Mouse (Mus musculus) left cerebral cortex, postnatal 25 days (tissue): ENCODE results near the gene Manba. TPM values are rescaled to one million over a fixed set of nuclear protein-coding genes. Genes with fewer than 3 reads are reported as not detected.
"Not testable (repeated sequence)": the region's sequence is repeated elsewhere in the genome, so short reads cannot be mapped to it uniquely, and the experiment has no call there.

Source experiments
- DNase-seq, 2 experiments: peaks; one replicate each; pipeline ENCODE4 v3.0.0; 2022; ENCODE audit warnings: low spot score in 2 of 2, mixed read lengths in 1 of 2
- intact Hi-C: fragments of 180-260 bp; cut with DNase I; formaldehyde crosslinking; loops from one replicate; pipeline ENCODE4 v1.15.1; 2025
- total RNA-seq, 2 experiments: library from RNA; stranded (reverse); gene quantifications; 2 replicates each; pipeline ENCODE4 v1.2.3; 2021

Gene Manba
- total RNA-seq, 2 experiments from 2014 or later = 7.2 to 7.9 TPM

DNA sequence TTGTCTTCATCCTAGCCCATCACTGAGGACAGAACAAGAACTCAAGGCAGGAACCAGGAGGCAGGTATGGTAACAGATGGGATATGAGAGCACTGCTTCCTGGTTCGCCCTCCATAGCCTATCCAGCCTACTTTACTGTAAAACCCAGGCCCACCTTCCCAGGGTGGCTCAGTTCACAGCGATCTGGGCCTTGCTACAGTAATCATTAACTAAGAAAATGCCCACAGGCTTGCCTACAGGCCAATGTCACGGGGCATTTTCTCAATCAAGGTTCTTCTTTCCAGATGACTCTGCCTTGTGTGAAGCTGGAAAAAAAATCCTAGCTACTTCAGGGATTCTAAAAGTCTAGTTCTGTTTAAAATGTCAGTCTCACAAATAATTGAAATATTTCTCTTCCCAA is 3.8 kb upstream of the Manba start:
- intact Hi-C loops = no loop called here
- DNase-seq = no peak

DNA sequence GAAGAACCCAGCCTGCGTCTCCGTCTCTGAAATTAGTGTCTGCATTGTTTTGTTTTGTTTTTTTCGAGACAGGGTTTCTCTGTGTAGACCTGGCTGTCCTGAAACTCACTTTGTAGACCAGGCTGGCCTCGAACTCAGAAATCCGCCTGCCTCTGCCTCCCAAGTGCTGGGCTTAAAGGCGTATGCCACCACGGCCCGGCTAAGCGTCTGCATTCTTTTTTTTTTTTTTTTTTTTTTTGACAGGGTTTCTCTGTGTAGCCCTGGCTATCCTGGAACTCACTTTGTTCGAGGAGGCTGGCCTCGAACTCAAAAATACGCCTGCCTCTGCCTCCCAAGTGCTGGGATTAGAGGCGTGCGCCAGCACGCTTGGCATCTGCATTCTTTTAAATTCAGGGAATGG is 761 bp upstream of the Manba start:
- not testable (repeated sequence) for DNase-seq
- intact Hi-C loops = loop anchor here (5.0 kb wide), 1 partner anchor 38 kb away; no protein-coding TSS in a partner anchor

DNA sequence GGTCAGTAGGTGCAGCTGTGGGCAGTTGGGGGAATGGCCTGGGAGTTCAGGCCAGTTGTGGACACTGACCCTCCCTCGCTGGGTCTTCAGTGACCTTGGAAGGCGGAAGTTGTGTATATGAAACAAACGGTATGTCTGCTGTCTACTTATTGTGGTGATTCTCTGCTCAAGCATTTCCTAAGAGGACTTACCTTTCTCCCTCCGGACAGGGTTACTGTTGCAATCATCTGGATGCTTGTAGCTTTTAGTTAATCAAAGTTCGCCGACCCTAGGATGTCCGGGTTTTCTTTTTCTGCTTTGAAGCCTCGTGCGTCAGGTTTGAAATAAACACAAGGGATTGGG is 460 bp downstream of the Manba start:
- no peak for DNase-seq
- intact Hi-C loops = loop anchor here (5.0 kb wide), 1 partner anchor 36 kb away; no protein-coding TSS in a partner anchor

DNA sequence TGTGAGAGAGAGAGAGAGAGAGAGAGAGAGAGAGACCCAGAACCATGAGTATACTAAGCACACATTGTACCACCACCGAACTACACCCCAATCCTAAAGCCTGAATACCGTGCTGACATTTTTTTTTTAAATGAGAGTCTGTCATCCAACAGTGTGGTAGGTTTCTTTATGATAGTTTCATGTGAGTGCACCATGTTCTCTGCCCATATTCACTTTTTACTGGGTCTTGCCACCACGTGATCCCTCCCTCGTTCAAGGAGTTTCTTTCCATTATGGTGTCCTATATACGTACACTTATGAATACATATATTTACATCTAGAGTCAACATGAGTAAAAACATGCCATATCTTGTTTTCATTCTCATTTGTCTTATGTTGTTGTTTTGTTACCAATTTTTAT is 940 bp downstream of the Manba start:
- DNase-seq = no peak
- intact Hi-C loops = loop anchor here (5.0 kb wide), 1 partner anchor 36 kb away; no protein-coding TSS in a partner anchor

DNA sequence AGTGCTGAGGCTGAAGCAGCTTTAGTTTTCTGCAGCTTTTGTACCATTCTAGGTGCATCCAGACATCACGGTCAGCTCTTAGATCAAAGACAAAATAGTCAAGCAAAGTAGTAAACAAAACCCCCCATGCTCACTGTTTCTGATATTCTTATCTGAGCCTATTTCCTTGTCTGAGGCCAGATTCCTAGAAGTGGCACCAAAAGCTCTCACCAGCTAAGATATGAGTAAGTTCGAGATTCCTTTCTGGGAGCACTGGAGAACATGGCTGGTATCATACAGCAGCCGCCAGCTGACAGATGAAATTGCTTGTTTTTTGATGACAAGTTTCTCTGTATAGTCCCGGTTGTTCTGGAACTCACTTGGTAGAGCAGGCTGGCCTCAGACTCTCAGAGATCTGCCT is 2.4 kb downstream of the Manba start:
- DNase-seq = no peak
- intact Hi-C loops = loop anchor here (5.0 kb wide), 1 partner anchor 34 kb away; no protein-coding TSS in a partner anchor

DNA sequence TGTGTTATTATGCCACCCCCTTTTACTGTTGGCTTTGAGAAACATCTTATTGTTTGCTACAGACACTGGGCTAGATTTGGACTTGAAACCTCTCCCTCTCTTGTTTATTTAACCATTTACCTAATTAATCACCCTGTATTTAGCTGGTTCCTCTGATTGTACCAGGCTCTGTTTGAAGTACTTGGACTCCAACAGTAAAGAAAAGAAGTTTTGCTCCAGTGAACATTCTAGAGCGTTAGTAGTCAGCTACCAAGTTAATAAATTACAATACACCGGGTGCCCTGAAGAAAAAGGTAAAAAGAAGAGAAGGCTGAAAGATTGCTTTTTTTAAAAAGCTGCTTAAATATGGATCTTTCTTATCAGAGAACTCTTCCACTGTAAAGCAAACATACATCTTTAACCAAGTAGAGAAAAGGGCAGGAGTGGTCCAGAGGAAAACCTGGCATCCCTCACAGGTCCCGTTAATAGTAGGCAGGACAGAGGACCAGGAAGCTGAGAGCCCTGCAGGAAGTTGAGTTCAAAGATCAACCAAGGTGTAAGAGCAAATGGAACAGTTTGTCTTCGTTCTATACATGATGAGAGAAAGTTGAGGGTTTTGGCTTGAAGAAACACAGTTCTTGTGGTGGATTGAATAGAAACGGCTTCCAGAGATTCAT is 4.6 kb downstream of the Manba start:
- DNase-seq = no peak
- intact Hi-C loops = loop anchor here (5.0 kb wide), 1 partner anchor 32 kb away; no protein-coding TSS in a partner anchor

DNA sequence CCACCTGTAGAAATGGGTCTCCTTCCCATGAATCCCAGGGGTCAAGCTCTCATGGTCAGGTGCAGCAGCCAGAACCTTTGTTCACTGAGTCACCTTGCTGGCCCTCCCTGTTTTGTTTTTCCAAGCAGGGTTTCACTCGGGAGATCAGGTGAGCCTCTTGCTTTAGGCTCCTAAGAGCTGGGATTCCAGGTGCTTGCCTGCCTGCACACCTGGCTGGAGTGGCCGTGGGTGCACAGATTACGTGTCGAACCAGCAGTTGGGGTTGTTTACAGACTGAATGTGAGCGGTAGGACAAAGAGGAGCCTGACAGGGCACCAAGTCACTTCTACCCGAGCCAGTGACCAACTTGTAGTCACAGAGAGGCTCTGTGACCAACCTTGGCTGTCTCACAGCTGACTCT is 5.7 kb downstream of the Manba start:
- intact Hi-C loops = no loop called here
- no peak for DNase-seq

DNA sequence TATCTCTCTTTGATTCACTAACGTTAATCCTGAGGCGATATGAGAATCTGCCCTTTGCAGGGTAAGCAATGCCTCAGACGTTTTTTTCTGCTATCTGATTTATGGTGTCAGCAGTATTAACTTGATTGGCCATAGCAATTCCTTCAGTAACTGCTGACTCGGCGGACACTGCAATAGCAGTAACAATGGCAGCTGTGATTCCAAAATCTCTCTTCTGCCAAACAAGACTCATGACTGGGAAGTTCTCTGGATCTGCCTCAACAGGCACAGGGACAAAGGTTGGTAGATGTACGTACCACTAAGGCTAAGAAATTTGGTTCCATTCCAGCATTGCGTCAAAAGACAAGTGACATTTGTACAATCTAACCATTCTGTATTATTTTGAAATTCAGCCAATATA is 7.9 kb downstream of the Manba start:
- not testable (repeated sequence) for DNase-seq

DNA sequence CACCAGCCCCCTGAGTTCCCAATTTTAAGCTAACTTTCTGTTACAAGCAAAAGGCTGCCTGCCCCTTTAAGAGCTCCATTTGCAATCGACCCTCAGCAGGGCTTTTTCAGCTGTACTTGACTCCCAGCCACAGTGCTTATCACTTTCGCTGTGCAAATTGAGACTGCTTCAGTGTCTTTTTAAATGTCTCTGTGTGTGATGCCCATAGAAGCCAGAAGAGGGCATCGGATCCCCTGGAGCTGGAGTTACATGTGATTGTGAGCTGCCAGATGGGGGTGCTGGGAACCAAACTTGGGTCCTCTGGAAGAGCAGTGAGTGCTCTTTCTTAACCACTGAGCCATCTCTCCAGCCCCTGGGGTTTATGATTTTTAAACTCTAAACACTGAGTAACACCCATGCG is 12.5 kb downstream of the Manba start:
- intact Hi-C loops, DNase-seq: not testable (repeated sequence)

More for the DNA sequence above, 7.9 kb downstream of the Manba start:
- intact Hi-C loops = not testable (repeated sequence)

DNA sequence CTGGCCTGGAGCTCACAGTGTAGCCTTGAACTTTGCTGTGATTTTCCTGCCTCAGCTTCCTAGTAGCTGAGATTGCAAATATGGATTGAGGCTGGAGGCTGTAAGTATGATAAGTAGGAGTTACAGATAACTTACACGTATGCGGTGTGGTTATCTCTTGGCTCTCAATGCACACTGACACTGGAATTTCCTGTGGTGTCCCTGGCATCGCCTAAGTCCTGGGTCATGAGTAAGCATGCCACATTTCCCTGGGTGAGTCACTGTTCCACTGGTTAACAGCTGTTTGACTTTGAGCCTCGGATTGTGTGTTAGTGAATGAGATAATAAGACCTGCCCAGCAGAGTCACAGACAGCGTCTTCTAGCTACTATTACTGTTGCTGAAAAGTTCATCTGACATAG is 13.5 kb downstream of the Manba start:
- no peak for DNase-seq
- intact Hi-C loops = no loop called here

DNA sequence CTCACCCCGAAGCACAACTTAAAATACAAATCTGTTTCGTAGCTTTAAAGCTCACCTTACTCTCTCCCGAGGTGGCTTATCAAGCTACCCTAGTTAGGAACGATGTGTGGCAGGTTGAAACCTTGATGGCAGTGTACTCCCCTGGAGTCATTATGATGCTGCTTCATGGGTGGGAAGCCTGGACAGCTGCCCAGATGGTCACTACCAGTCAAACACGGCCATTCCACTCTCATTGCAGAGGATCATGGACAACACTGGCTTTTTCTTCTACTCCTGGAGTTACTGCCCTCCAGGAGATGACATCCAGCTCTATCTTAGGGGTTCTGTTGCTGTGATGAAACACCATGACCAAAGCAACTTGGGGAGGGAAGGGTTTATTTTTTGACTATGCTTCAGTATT is 17.7 kb downstream of the Manba start:
- no peak for DNase-seq
- intact Hi-C loops = no loop called here

DNA sequence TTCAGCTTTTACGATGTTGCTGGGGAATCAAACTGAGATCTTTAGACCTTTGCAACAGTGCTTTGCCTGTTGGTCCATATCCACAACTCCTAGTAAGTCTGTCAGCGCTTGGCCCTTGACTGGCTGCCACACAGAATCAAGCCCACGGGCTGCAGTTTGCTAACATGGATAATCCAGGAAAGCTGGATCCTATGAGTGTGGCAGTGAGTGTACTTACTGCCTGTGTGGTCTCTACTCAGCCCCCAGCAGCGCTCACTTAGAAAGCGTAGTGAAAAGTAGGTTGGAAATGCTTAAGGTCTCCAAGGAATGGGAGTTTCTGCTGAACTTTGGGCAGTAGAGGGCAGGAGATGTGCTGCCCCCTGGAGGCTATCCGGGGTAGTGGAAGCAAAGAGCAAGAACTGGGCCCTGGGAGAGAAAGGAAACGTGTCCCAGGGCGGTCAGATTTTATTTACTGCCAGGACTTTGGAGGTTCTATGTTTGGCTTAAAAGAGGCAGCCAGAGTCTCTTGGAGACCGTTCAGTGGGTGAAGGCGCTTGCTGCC is 20.0 kb downstream of the Manba start:
- intact Hi-C loops = loop anchor here (5.0 kb wide), 1 partner anchor 103 kb away; no protein-coding TSS in a partner anchor
- peak; percentile 17 to 28 for DNase-seq

DNA sequence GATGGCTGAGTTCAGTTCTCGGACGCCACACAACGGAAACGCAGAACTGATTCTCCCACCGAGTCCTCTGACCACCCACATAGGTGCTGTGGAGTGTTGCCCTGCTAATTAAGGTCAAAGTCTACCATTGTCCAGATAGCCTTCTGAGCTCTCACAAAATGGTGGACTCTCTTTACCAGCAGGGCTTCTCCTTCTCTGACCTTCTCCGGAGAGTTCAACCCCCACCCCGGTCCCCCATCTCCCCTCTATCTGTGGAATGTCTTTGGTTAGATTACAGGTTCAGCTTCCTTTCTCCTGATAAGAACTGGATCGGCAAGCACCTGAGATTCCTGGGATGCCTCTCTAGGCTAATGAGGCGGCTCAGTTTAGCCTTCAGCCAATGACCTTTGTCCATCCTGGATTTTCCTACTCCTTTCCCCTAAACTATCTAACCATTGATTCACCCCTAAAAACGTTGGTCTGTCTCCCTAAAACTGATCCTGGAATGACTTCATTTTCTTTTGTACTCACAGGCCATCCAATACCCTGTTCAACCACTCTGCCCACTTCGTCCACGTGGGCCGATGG is 20.6 kb downstream of the Manba start:
- no peak for DNase-seq
- intact Hi-C loops = loop anchor here (5.0 kb wide), 1 partner anchor 104 kb away; no protein-coding TSS in a partner anchor

DNA sequence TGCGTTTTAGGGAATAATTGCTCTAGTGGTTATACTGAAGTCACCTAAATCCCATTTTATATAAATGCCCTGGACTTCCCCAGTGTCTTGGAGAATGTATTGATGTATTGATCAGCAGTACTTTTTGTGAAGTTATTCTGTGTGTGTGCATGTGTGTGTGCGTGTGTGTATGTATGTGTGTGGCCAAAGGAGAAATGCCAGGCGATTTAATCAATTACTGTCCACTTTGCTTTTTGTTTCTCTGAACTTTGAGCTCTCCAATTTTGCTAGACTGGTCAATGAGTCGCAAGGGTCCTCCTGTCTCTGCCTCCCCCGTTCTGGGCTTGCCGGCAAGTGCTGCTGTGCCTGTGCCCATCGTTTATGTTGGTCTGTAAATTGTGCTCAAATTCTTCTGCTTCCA is 22.1 kb downstream of the Manba start:
- no peak for DNase-seq
- intact Hi-C loops = loop anchor here (5.0 kb wide), 1 partner anchor 105 kb away; no protein-coding TSS in a partner anchor

DNA sequence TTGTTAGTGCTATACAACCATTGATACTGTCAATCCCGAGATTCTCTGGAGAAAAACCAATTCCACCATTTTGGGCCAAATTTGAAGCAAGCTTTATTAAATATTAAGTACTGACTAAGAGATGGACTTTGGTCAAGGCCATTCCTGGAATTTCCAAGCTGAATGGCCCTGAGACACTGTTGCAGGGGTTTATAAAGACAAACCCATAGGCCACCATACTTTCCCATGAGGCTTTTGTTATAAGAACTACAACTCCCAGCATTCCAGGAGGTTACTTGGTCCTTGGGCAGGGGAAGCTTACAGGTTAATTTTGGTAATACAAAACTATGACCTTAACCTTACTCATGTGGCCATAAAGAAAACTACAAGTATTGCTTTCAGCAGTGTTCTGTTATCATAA is 22.8 kb downstream of the Manba start:
- intact Hi-C loops = loop anchor here (5.0 kb wide), 1 partner anchor 106 kb away; no protein-coding TSS in a partner anchor

DNA sequence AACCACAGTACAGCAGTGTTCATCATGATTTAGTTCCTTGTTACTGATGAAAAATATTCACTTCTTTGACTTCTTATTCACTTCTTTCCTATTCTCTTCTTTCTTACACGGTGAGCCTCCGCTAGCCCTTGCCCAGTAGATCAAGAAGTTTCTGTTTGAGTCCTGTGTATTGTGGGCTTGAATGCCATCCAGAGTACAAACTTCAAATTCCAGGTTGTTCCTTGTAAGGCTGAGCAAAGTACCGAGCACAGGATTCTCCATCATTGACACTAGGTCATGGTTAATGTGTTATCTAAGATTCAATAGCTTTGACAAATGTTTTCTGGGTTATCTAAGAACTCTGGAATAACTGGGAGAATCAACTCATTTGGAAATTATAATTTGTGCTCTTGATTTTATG is 25.0 kb downstream of the Manba start:
- intact Hi-C loops = no loop called here
- no peak for DNase-seq

More for the DNA sequence above, 22.8 kb downstream of the Manba start:
- DNase-seq = no peak

DNA sequence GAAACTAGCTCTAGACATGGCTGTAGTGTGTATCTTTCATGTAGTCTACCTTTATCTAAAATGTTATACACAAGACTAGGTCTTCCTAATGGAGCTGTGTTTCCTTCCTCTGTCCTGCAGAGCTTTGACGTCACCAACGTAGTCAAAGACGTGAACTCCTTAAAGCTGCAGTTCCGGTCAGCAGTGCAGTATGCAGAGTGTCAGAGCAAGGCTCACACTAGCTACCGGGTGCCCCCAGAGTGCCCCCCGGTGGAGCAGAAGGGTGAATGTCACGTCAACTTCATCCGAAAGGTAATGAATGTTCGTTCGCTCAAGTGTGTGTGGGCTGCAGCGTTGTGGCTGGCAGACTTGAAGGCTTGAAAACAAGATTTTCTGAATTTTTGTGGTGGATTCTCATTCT is 26.3 kb downstream of the Manba start:
- no peak for DNase-seq
- intact Hi-C loops = no loop called here

DNA sequence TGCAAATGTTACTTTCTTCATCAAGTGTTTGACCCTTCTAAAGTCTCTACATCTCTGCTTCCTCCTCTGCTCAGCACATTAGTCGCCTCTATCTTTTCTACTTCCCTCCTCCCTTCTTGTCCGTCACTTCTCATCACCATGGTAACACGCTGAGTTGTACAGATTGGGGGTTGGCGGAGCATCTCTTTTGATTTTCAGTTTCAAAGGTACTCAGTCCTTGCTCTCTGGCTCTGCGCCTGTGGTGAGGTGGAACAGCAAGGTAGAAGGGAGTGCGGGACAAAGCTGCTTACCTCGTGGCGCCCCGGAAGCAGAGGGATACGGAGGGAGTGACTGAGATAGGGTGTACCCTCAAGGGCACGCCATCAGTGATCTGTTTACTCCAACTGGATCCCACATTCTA is 27.9 kb downstream of the Manba start:
- DNase-seq = peak in 1 of 2 experiments; percentile 17
- intact Hi-C loops = no loop called here

DNA sequence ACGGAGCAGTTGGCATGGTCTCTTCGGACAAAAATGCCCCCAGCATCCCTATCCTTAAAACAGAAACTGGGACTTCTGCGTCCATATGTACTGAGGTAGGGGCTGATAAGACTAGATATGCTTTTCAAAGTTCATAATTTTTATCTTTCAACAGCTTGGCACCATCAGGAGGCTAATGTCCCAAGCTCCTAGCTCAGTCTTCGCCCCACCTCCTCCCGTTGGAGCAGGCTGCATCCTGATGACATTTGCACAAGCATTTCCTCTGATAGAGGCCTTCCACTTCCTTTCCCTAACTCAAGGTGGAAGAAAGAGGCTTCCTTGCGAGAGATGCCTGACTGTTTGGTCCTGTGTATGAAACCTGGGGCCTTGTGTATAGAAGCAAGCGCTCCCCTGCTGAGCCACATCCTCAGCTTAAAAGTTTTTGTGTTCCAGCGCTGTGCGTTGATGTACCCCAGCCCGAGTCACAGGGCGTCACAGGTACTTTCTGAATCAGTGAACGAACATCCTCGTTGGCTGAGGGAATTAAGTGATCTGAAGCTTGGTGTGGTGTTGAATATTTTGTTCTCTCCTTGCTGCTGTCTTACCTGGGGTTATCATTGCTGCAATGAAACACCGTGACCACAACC is 28.5 kb downstream of the Manba start:
- no peak for DNase-seq
- intact Hi-C loops = no loop called here

DNA sequence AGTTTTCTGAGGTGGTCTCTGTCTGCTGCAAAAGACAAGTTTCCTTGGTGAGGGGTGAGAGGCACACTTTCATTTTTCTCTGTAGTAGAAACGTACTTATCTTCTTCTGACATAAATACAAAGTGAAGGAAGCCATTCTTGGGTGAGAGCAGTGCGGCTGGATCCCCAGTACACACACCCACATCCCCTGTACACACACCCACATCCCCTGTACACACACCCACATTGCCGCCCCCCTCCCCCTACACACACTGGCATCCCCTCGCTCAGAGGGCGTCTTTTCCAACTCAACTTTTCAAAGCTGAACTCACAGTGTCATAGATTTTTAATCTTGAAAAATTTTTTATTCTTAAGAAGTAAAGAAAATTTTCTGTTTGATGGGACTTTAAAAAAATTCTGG is 29.8 kb downstream of the Manba start:
- DNase-seq = no peak
- intact Hi-C loops = no loop called here

DNA sequence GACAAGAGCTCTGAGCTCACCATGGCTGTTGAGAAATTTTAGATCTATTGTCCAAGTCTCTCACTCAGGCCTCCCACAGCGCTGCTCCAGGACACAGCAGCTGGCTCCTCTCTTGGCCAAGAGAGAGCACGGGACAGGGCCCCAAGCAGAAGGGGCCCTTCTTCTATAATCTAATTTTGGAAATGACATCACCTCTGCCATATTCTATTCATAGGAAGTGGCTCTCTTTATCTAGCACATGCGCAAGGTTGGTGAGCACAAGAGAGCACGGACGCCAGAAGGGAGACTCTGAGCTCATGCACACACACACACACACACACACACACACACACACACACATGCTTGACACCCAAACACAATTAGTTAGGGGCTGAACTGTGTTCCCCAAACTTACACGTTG is 31.5 kb downstream of the Manba start:
- DNase-seq = no peak
- intact Hi-C loops = no loop called here
